Mouse (Mus musculus) heart, postnatal 4 days (tissue): ENCODE data around the gene Sephs2. TPM values are rescaled to one million over a fixed set of nuclear protein-coding genes. Genes with fewer than 3 reads are reported as not detected.

Experiments
- DNase-seq: peaks from one replicate; pipeline ENCODE4 v3.0.0; 2021
- total RNA-seq, 2 experiments: library from RNA; stranded (reverse); gene quantifications; 2 replicates each; pipeline ENCODE4 v1.2.3; 2021

Gene Sephs2
- total RNA-seq = 10 to 100 TPM; 44.2 to 45.7 TPM

GRCm38 (mm10) chr7:127273925-127274789, at the start of gene Sephs2:
Gene Sephs2, minus strand, starts transcription at chr7:127274055.
- DNase-seq = peak; percentile 97

GRCm38 (mm10) chr7:127322085-127322484, 48.2 kb upstream of the Sephs2 start:
- peak; percentile 59 for DNase-seq

- DNase-seq = no peak
Measured at GRCm38 (mm10) chr7:127321106-127321505, 47.3 kb upstream of the Sephs2 start.

GRCm38 (mm10) chr7:127313912-127314311, 40.1 kb upstream of the Sephs2 start:
- no peak for DNase-seq

GRCm38 (mm10) chr7:127309951-127310350, 36.1 kb upstream of the Sephs2 start:
- DNase-seq = no peak

GRCm38 (mm10) chr7:127308887-127309286, 35.0 kb upstream of the Sephs2 start:
- peak; percentile 75 for DNase-seq

GRCm38 (mm10) chr7:127308431-127308830, 34.6 kb upstream of the Sephs2 start:
- DNase-seq = no peak

- DNase-seq = no peak
Measured at GRCm38 (mm10) chr7:127297586-127298193, 23.8 kb upstream of the Sephs2 start.

GRCm38 (mm10) chr7:127296786-127297555, 23.1 kb upstream of the Sephs2 start:
- no peak for DNase-seq

GRCm38 (mm10) chr7:127296098-127296497, 22.2 kb upstream of the Sephs2 start, which contains the start of gene Itgal:
Gene Itgal, plus strand, starts transcription at chr7:127296260.
- DNase-seq = no peak

GRCm38 (mm10) chr7:127290142-127290541, 16.3 kb upstream of the Sephs2 start:
- DNase-seq = no peak

GRCm38 (mm10) chr7:127289306-127289705, 15.5 kb upstream of the Sephs2 start:
- DNase-seq = no peak

GRCm38 (mm10) chr7:127287940-127288339, 14.1 kb upstream of the Sephs2 start:
- no peak for DNase-seq

GRCm38 (mm10) chr7:127285154-127285553, 11.3 kb upstream of the Sephs2 start:
- no peak for DNase-seq

GRCm38 (mm10) chr7:127282190-127282589, 8.3 kb upstream of the Sephs2 start:
- DNase-seq = no peak

GRCm38 (mm10) chr7:127281114-127281513, 7.3 kb upstream of the Sephs2 start:
- no peak for DNase-seq

GRCm38 (mm10) chr7:127280092-127280491, 6.2 kb upstream of the Sephs2 start:
- DNase-seq = peak; percentile 37

- peak; percentile 34 for DNase-seq
Measured at GRCm38 (mm10) chr7:127278311-127278710, 4.5 kb upstream of the Sephs2 start.

- no peak for DNase-seq
Measured at GRCm38 (mm10) chr7:127276519-127276961, 2.7 kb upstream of the Sephs2 start.

GRCm38 (mm10) chr7:127273118-127273923, 534 bp downstream of the Sephs2 start:
- DNase-seq = peak; percentile 63

- no peak for DNase-seq
Measured at GRCm38 (mm10) chr7:127272566-127272965, 1.3 kb downstream of the Sephs2 start.

- DNase-seq = no peak
Measured at GRCm38 (mm10) chr7:127271093-127271492, 2.8 kb downstream of the Sephs2 start.
